Mouse (Mus musculus) liver, embryonic 14.5 days (tissue): Measurements from ENCODE around the gene Gse1.

Experiments used
- CTCF ChIP-seq: IDR thresholded peaks from 2 replicates; pipeline ENCODE4 v1.5.1; 2016; ENCODE audit warnings: antibody characterized with exemption, low read depth, control low read depth
- EP300 ChIP-seq: IDR thresholded peaks from 2 replicates; pipeline ENCODE4 v1.6.1; 2016; ENCODE audit warnings: antibody characterized with exemption, low read depth

DNA sequence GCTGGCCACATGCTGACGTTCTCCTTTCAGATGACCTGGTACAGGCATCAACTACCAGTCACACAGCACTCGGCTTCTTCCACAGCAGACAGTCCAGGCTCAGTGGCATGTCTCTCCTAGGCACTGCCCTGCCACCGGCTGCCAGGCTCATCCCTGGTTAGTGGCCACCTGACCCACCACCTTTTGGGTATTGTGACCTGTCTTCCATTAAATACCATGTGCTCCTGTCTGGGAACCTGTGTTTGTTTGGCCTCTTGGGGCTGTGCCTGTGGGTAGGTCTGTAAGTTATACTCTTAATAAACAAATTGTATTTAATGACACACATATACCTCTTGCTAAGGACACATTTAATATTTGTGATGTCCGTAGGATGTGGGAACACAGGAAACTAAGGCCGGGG lies 142.9 kb downstream of the Gse1 start:
- TF ChIP-seq EP300 (no peak), CTCF (no peak)
